Mouse (Mus musculus): Measurements from ENCODE around the gene Nipsnap3b. TPM values are rescaled to one million over a fixed set of nuclear protein-coding genes. Genes with fewer than 3 reads are reported as not detected.

The Nipsnap3b gene
- total RNA-seq, 4 experiments from 2014 or later = 11.8 to 17.5 (median 13.2) TPM

Other genes with a start within 250 kb of the Nipsnap3b start
- gene Olfr275, start 197.3 kb upstream of the Nipsnap3b start, total RNA-seq (2022) = not detected
- gene Olfr273, start 152.6 kb upstream of the Nipsnap3b start, total RNA-seq (2022) = not detected
- gene Olfr272, start 92.7 kb upstream of the Nipsnap3b start, total RNA-seq (2022) = not detected
- not detected for gene Olfr270, start 47.3 kb upstream of the Nipsnap3b start, total RNA-seq (2022)
- gene Nipsnap3a, start 22.6 kb upstream of the Nipsnap3b start, total RNA-seq (2022) = not detected
- 10 to 100 TPM; 22.3 to 28.5 (median 23.2) TPM for gene Abca1, start 148.0 kb downstream of the Nipsnap3b start, total RNA-seq (2022)